Mouse (Mus musculus): ENCODE measurements around the gene Cnr1. TPM values are rescaled to one million over a fixed set of nuclear protein-coding genes. Genes with fewer than 3 reads are reported as not detected.
A peak's percentile ranks its signal among the peaks of the same experiment; 100 is the strongest.

The Cnr1 gene
- polyA plus RNA-seq, 1 experiment from 2014 or later: 86.8 TPM

- peaks cover 4% of the 10 kb centered on the region; the same call in 1 of the 2 replicates for H3K4me1 ChIP-seq (replicated peaks; ENCODE audit: control insufficient read depth, insufficient read depth, low read length)
- H3K27ac ChIP-seq (ENCODE audit: low read length): peak overlapping the region; percentile 17; the same call in 1 of the 2 replicates
- 71% methylated on average over 3 of the region's 3 CpGs for WGBS
- H3K36me3 ChIP-seq (ENCODE audit: control insufficient read depth, insufficient read depth): no peaks in the 10 kb centered on the region
- H3K27me3 ChIP-seq (replicated peaks; ENCODE audit: control insufficient read depth, insufficient read depth, low read length): no peaks in the 10 kb centered on the region
- no peak overlapping the region for H3K4me2 ChIP-seq (ENCODE audit: low read length)
- no peak for ATAC-seq
- H3K4me3 ChIP-seq (replicated peaks; ENCODE audit: low read length): no peak overlapping the region
- no peaks in the 10 kb centered on the region for H3K9me3 ChIP-seq (ENCODE audit: control insufficient read depth, low read length)
- no peak overlapping the region for H3K9ac ChIP-seq (replicated peaks; ENCODE audit: low read depth, low read length)
Observed at GRCm38 (mm10) chr4:33957398-33957797, 33.0 kb downstream of the Cnr1 start.

- Histone ChIP-seq H3K4me3 (replicated peaks; ENCODE audit: low read length) (no peak overlapping the region), H3K27me3 (replicated peaks; ENCODE audit: control insufficient read depth, insufficient read depth, low read length) (no peaks in the 10 kb centered on the region), H3K4me2 (ENCODE audit: low read length) (no peak overlapping the region), H3K27ac (ENCODE audit: low read length) (peak overlapping the region; percentile 63), H3K9me3 (ENCODE audit: control insufficient read depth, low read length) (no peaks in the 10 kb centered on the region), H3K36me3 (ENCODE audit: control insufficient read depth, insufficient read depth) (no peaks in the 10 kb centered on the region), H3K9ac (replicated peaks; ENCODE audit: low read depth, low read length) (no peak overlapping the region), H3K4me1 (replicated peaks; ENCODE audit: control insufficient read depth, insufficient read depth, low read length) (peaks cover 4% of the 10 kb centered on the region; the same call in 1 of the 2 replicates)
- peak; percentile 80 for ATAC-seq
- 62% methylated on average over 3 of the region's 3 CpGs for WGBS
Observed at GRCm38 (mm10) chr4:33958515-33958914, 34.1 kb downstream of the Cnr1 start.

GRCm38 (mm10) chr4:33959841-33960240, 35.4 kb downstream of the Cnr1 start:
- Histone ChIP-seq H3K27me3 (replicated peaks; ENCODE audit: control insufficient read depth, insufficient read depth, low read length) (no peaks in the 10 kb centered on the region), H3K36me3 (ENCODE audit: control insufficient read depth, insufficient read depth) (no peaks in the 10 kb centered on the region), H3K9me3 (ENCODE audit: control insufficient read depth, low read length) (no peaks in the 10 kb centered on the region), H3K27ac (ENCODE audit: low read length) (no peak overlapping the region), H3K4me3 (replicated peaks; ENCODE audit: low read length) (no peak overlapping the region), H3K4me1 (replicated peaks; ENCODE audit: control insufficient read depth, insufficient read depth, low read length) (peaks cover 4% of the 10 kb centered on the region; the same call in 1 of the 2 replicates), H3K9ac (replicated peaks; ENCODE audit: low read depth, low read length) (no peak overlapping the region), H3K4me2 (ENCODE audit: low read length) (no peak overlapping the region)
- ATAC-seq: no peak
- WGBS: 64% methylated on average over 6 of the region's 6 CpGs

- 82% methylated on average over 3 of the region's 3 CpGs for WGBS
Observed at GRCm38 (mm10) chr4:33970726-33971125, 46.3 kb downstream of the Cnr1 start.

GRCm38 (mm10) chr4:33988466-33989089, 64.2 kb downstream of the Cnr1 start:
- ATAC-seq: no peak

More at GRCm38 (mm10) chr4:33970726-33971125, 46.3 kb downstream of the Cnr1 start:
- Histone ChIP-seq H3K9me3 (ENCODE audit: control insufficient read depth, low read length) (no peaks in the 10 kb centered on the region), H3K4me1 (replicated peaks; ENCODE audit: control insufficient read depth, insufficient read depth, low read length) (no peaks in the 10 kb centered on the region), H3K36me3 (ENCODE audit: control insufficient read depth, insufficient read depth) (no peaks in the 10 kb centered on the region), H3K27ac (ENCODE audit: low read length) (no peak overlapping the region), H3K4me2 (ENCODE audit: low read length) (no peak overlapping the region), H3K27me3 (replicated peaks; ENCODE audit: control insufficient read depth, insufficient read depth, low read length) (no peaks in the 10 kb centered on the region), H3K9ac (replicated peaks; ENCODE audit: low read depth, low read length) (no peak overlapping the region), H3K4me3 (replicated peaks; ENCODE audit: low read length) (no peak overlapping the region)
- ATAC-seq: no peak

GRCm38 (mm10) chr4:33992687-33993086, 68.3 kb downstream of the Cnr1 start:
- peak; percentile 31; the same call in 1 of the 2 replicates for ATAC-seq

More at GRCm38 (mm10) chr4:33988466-33989089, 64.2 kb downstream of the Cnr1 start:
- H3K4me3 ChIP-seq (replicated peaks; ENCODE audit: low read length): no peak overlapping the region
- no peaks in the 10 kb centered on the region for H3K36me3 ChIP-seq (ENCODE audit: control insufficient read depth, insufficient read depth)
- no peaks in the 10 kb centered on the region for H3K27me3 ChIP-seq (replicated peaks; ENCODE audit: control insufficient read depth, insufficient read depth, low read length)
- no peak overlapping the region for H3K4me2 ChIP-seq (ENCODE audit: low read length)
- WGBS: 86% methylated on average over 5 of the region's 5 CpGs
- no peaks in the 10 kb centered on the region for H3K9me3 ChIP-seq (ENCODE audit: control insufficient read depth, low read length)
- H3K27ac ChIP-seq (ENCODE audit: low read length): no peak overlapping the region
- H3K4me1 ChIP-seq (replicated peaks; ENCODE audit: control insufficient read depth, insufficient read depth, low read length): peaks cover 4% of the 10 kb centered on the region; the same call in 1 of the 2 replicates
- H3K9ac ChIP-seq (replicated peaks; ENCODE audit: low read depth, low read length): no peak overlapping the region

GRCm38 (mm10) chr4:33996382-33996781, 72.0 kb downstream of the Cnr1 start:
- no peak for ATAC-seq
- Histone ChIP-seq H3K9me3 (ENCODE audit: control insufficient read depth, low read length) (no peaks in the 10 kb centered on the region), H3K27me3 (replicated peaks; ENCODE audit: control insufficient read depth, insufficient read depth, low read length) (no peaks in the 10 kb centered on the region), H3K36me3 (ENCODE audit: control insufficient read depth, insufficient read depth) (no peaks in the 10 kb centered on the region), H3K4me2 (ENCODE audit: low read length) (no peak overlapping the region), H3K4me3 (replicated peaks; ENCODE audit: low read length) (no peak overlapping the region), H3K27ac (ENCODE audit: low read length) (no peak overlapping the region), H3K9ac (replicated peaks; ENCODE audit: low read depth, low read length) (no peak overlapping the region), H3K4me1 (replicated peaks; ENCODE audit: control insufficient read depth, insufficient read depth, low read length) (peaks cover 4% of the 10 kb centered on the region; the same call in 1 of the 2 replicates)

More at GRCm38 (mm10) chr4:33992687-33993086, 68.3 kb downstream of the Cnr1 start:
- no peaks in the 10 kb centered on the region for H3K27me3 ChIP-seq (replicated peaks; ENCODE audit: control insufficient read depth, insufficient read depth, low read length)
- no peak overlapping the region for H3K4me2 ChIP-seq (ENCODE audit: low read length)
- WGBS: 52% methylated on average over 2 of the region's 3 CpGs
- no peak overlapping the region for H3K27ac ChIP-seq (ENCODE audit: low read length)
- no peak overlapping the region for H3K4me3 ChIP-seq (replicated peaks; ENCODE audit: low read length)
- peaks cover 4% of the 10 kb centered on the region; the same call in 1 of the 2 replicates for H3K4me1 ChIP-seq (replicated peaks; ENCODE audit: control insufficient read depth, insufficient read depth, low read length)
- no peaks in the 10 kb centered on the region for H3K9me3 ChIP-seq (ENCODE audit: control insufficient read depth, low read length)
- H3K36me3 ChIP-seq (ENCODE audit: control insufficient read depth, insufficient read depth): no peaks in the 10 kb centered on the region
- H3K9ac ChIP-seq (replicated peaks; ENCODE audit: low read depth, low read length): no peak overlapping the region

Other genes with a start within 250 kb of the Cnr1 start
- gene Spaca1, start 125.6 kb downstream of the Cnr1 start, polyA plus RNA-seq (2015; fragmentation: Nextera tagmentation; extraction: Ambion mirVana): 0.42 and 0.77 TPM in 2 replicates